Mouse (Mus musculus) thymus, adult 2 months (tissue): ENCODE results near the gene Egfr.

ENCODE experiments used
- CTCF ChIP-seq: fragments of 200-500 bp; IDR thresholded peaks from 2 replicates; pipeline ENCODE4 v1.5.1; 2012; ENCODE audit warnings: mild to moderate bottlenecking, control low read depth, low read length, moderate library complexity, borderline replicate concordance; ENCODE audit not compliant: control insufficient read depth, poor library complexity, insufficient read depth; ENCODE audit errors: extremely low read depth
- POLR2A ChIP-seq: fragments of 200-500 bp; IDR thresholded peaks from 2 replicates; pipeline ENCODE4 v1.6.1; 2012; ENCODE audit warnings: mild to moderate bottlenecking, low read length, control low read depth, moderate library complexity; ENCODE audit not compliant: control insufficient read depth, poor library complexity, insufficient read depth; ENCODE audit errors: extremely low read depth

GRCm38 (mm10) chr11:16738691-16739090, 13.3 kb upstream of the Egfr start:
- TF ChIP-seq CTCF = no peak
- no peak for TF ChIP-seq POLR2A
